ENCODE assay signal across 10 mouse cellular contexts in the genomic region with DNA sequence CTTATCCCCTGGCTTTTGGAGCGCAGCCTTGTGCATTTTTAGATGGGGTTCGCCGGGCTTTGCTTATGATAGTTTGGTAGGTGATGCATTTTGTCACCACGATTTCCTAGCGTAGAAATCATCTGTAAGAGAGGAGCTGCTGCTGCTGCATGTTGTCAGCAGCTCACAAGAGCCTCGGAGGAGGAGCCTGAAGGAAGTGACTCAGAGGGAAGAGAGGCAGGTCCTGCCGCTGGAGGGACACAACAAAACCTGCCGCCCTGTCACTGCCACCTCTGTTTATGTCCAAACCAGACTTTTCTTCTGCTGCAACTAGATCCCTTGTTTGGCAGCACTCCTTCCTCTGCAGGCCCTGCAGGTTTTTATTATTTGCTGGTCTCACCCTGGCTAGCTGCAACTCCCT. TPM values are rescaled to one million over a fixed set of nuclear protein-coding genes. Genes with fewer than 3 reads are reported as not detected.
DNase-seq lines count a peak whose midpoint lies in the region; ATAC-seq and TF ChIP-seq lines count a peak whose summit lies in the region.
"Had no signal": no experiment of that assay in that cellular context is flagged by ENCODE, and none has a peak within 500 bp of the region (broad histone marks: within the 10 kb centered on the region; RNA-seq: fewer than 3 reads in every experiment).

No protein-coding gene starts in this region.

- H3K9ac ChIP-seq in midbrain, postnatal 0 days (replicated peaks; ENCODE audit: low read length, poor library complexity, severe bottlenecking): no peak overlapping the region
- no peak overlapping the region for H3K9ac ChIP-seq in midbrain, embryonic 15.5 days
- no peak overlapping the region for H3K9ac ChIP-seq in midbrain, embryonic 13.5 days (replicated peaks)
- H3K9ac ChIP-seq in hindbrain, embryonic 12.5 days: no peak overlapping the region

- H3K27ac ChIP-seq in midbrain, postnatal 0 days (ENCODE audit: low read depth, low read length): no peak overlapping the region
- no peak overlapping the region for H3K27ac ChIP-seq in midbrain, embryonic 15.5 days
- H3K27ac ChIP-seq in forebrain, embryonic 10.5 days: no peak overlapping the region
- H3K27ac ChIP-seq in midbrain, embryonic 13.5 days: no peak overlapping the region
- H3K27ac ChIP-seq in hindbrain, embryonic 12.5 days: no peak overlapping the region
- H3K27ac ChIP-seq: midbrain, embryonic 12.5 days had no signal

- no peak overlapping the region for H3K4me2 ChIP-seq in midbrain, postnatal 0 days (ENCODE audit: low read depth, low read length, poor library complexity, severe bottlenecking)
- no peak overlapping the region for H3K4me2 ChIP-seq in midbrain, embryonic 15.5 days
- H3K4me2 ChIP-seq in midbrain, embryonic 13.5 days (replicated peaks): no peak overlapping the region
- no peak overlapping the region for H3K4me2 ChIP-seq in hindbrain, embryonic 12.5 days (replicated peaks)
- H3K4me2 ChIP-seq: midbrain, embryonic 12.5 days had no signal

- no peak for TF ChIP-seq CTCF in midbrain, postnatal 0 days (IDR thresholded peaks at IDR 0.05)

- H3K9me3 ChIP-seq in midbrain, postnatal 0 days (ENCODE audit: low read length): no peaks in the 10 kb centered on the region
- no peaks in the 10 kb centered on the region for H3K9me3 ChIP-seq in midbrain, embryonic 15.5 days
- peaks cover 8% of the 10 kb centered on the region for H3K9me3 ChIP-seq in forebrain, embryonic 10.5 days
- 0 out of 2 replicates have a peak, but pooled peaks cover 8% of the 10 kb centered on the region for H3K9me3 ChIP-seq in midbrain, embryonic 13.5 days
- H3K9me3 ChIP-seq in hindbrain, embryonic 12.5 days (replicated peaks): peaks cover 11% of the 10 kb centered on the region; the same call in 1 of the 2 replicates

- no peak overlapping the region for H3K4me3 ChIP-seq in midbrain, postnatal 0 days (ENCODE audit: low read depth, low read length)
- no peak overlapping the region for H3K4me3 ChIP-seq in midbrain, embryonic 15.5 days
- no peak overlapping the region for H3K4me3 ChIP-seq in forebrain, embryonic 10.5 days
- no peak overlapping the region for H3K4me3 ChIP-seq in midbrain, embryonic 13.5 days (replicated peaks)
- no peak overlapping the region for H3K4me3 ChIP-seq in hindbrain, embryonic 12.5 days
- H3K4me3 ChIP-seq: midbrain, embryonic 12.5 days had no signal

- peaks cover 11% of the 10 kb centered on the region for H3K4me1 ChIP-seq in midbrain, postnatal 0 days (ENCODE audit: insufficient read depth, low read length)
- H3K4me1 ChIP-seq in midbrain, embryonic 15.5 days: peaks cover 37% of the 10 kb centered on the region
- H3K4me1 ChIP-seq in forebrain, embryonic 10.5 days: peaks cover 73% of the 10 kb centered on the region
- peaks cover 70% of the 10 kb centered on the region for H3K4me1 ChIP-seq in midbrain, embryonic 13.5 days (replicated peaks)
- H3K4me1 ChIP-seq in hindbrain, embryonic 12.5 days: peaks cover 60% of the 10 kb centered on the region

- 56% methylated on average over 8 of the region's 8 CpGs for WGBS in midbrain, postnatal 0 days
- 53% methylated on average over 8 of the region's 8 CpGs for WGBS in midbrain, embryonic 15.5 days
- WGBS in forebrain, embryonic 10.5 days: 59% methylated on average over 8 of the region's 8 CpGs
- WGBS in midbrain, embryonic 13.5 days: 55% methylated on average over 8 of the region's 8 CpGs
- WGBS in hindbrain, embryonic 12.5 days: 59% methylated on average over 8 of the region's 8 CpGs

- H3K27me3 ChIP-seq in midbrain, postnatal 0 days (ENCODE audit: insufficient read depth, low read length): no peaks in the 10 kb centered on the region
- H3K27me3 ChIP-seq in midbrain, embryonic 15.5 days (replicated peaks): no peaks in the 10 kb centered on the region
- H3K27me3 ChIP-seq in forebrain, embryonic 10.5 days (ENCODE audit: poor library complexity, severe bottlenecking): no peaks in the 10 kb centered on the region
- H3K27me3 ChIP-seq in midbrain, embryonic 13.5 days: no peaks in the 10 kb centered on the region
- no peaks in the 10 kb centered on the region for H3K27me3 ChIP-seq in hindbrain, embryonic 12.5 days
- H3K27me3 ChIP-seq: midbrain, embryonic 12.5 days had no signal

- no peak for ATAC-seq in midbrain, postnatal 0 days (ENCODE audit: low FRiP score)
- ATAC-seq in midbrain, embryonic 15.5 days (replicated peaks): no peak
- no peak for ATAC-seq in midbrain, embryonic 13.5 days
- no peak for ATAC-seq in hindbrain, embryonic 12.5 days (ENCODE audit: low FRiP score)

- no peaks in the 10 kb centered on the region for H3K36me3 ChIP-seq in midbrain, postnatal 0 days (ENCODE audit: insufficient read depth, low read length)
- H3K36me3 ChIP-seq in midbrain, embryonic 15.5 days (replicated peaks): no peaks in the 10 kb centered on the region
- H3K36me3 ChIP-seq in forebrain, embryonic 10.5 days (replicated peaks): peaks cover 16% of the 10 kb centered on the region
- 0 out of 2 replicates have a peak, but pooled peaks cover 5% of the 10 kb centered on the region for H3K36me3 ChIP-seq in midbrain, embryonic 13.5 days
- peaks cover 5% of the 10 kb centered on the region for H3K36me3 ChIP-seq in hindbrain, embryonic 12.5 days

- peak; percentile 49 for DNase-seq in embryo, embryonic 11 days
- no peak for DNase-seq in embryo, embryonic 10 days (ENCODE audit: low spot score)
- DNase-seq in midbrain, postnatal 0 days (ENCODE audit: low spot score): peak; percentile 28
- DNase-seq in kidney, postnatal 36 days: peak; percentile 35 to 53
- DNase-seq in forebrain, embryonic 10.5 days (ENCODE audit: extremely low spot score, low spot score): no peak
- DNase-seq: layer of hippocampus, postnatal 36 days had no signal

RNA-seq across cellular contexts. Expression of a gene that starts 8.5 kb away (rescaled TPM):
- 175 and 187 TPM in 2 replicates for total RNA-seq in midbrain, postnatal 0 days (2014; rRNA removed)
- 40.4 and 45.9 TPM in 2 replicates for polyA plus RNA-seq in midbrain, postnatal 0 days (2015; fragmentation: Nextera tagmentation; extraction: Ambion mirVana)
- polyA plus RNA-seq in midbrain, embryonic 15.5 days (2015; fragmentation: Nextera tagmentation; extraction: Ambion mirVana): 56.9 and 63.6 TPM in 2 replicates
- 14.3 and 14.7 TPM in 2 replicates for polyA plus RNA-seq in forebrain, embryonic 10.5 days (2016; fragmentation: Nextera tagmentation; extraction: Ambion mirVana)
- 41.4 and 50.2 TPM in 2 replicates for polyA plus RNA-seq in midbrain, embryonic 13.5 days (2015; fragmentation: Nextera tagmentation; extraction: Ambion mirVana)
- polyA plus RNA-seq in hindbrain, embryonic 12.5 days (2016; fragmentation: Nextera tagmentation; extraction: Ambion mirVana): 74.8 and 81.3 TPM in 2 replicates

Comparison
In these comparisons a context has a peak if more than half of its experiments do, and no peak if none do; other contexts are left out.
1. DNase-seq: peak in embryo, embryonic 11 days (single experiment), midbrain, postnatal 0 days (single experiment) and kidney, postnatal 36 days (2 of 2); none in embryo, embryonic 10 days (single experiment) and forebrain, embryonic 10.5 days (single experiment).